Mouse (Mus musculus) right cerebral cortex, postnatal 10 days (tissue): ENCODE measurements around the gene Git1.

Experiments
- DNase-seq, 2 experiments: peaks; one replicate each; pipeline ENCODE4 v3.0.0; 2021; ENCODE audit warnings: low spot score in 2 of 2

Git1 gene

GRCm38 (mm10) chr11:77501392-77501791, 8.0 kb downstream of the Git1 start:
- DNase-seq = peak; percentile 79 to 84

GRCm38 (mm10) chr11:77501971-77502370, 8.6 kb downstream of the Git1 start:
- DNase-seq = no peak

- DNase-seq = no peak
Observed at GRCm38 (mm10) chr11:77502481-77502880, 9.1 kb downstream of the Git1 start.

- no peak for DNase-seq
Observed at GRCm38 (mm10) chr11:77503511-77503910, 10.1 kb downstream of the Git1 start.

- no peak for DNase-seq
Observed at GRCm38 (mm10) chr11:77504377-77504776, 11.0 kb downstream of the Git1 start.

GRCm38 (mm10) chr11:77505291-77505980, 12.1 kb downstream of the Git1 start:
- DNase-seq = no peak

- peak; percentile 27 to 30 for DNase-seq
Observed at GRCm38 (mm10) chr11:77506273-77506672, 12.9 kb downstream of the Git1 start.

GRCm38 (mm10) chr11:77506941-77507340, 13.6 kb downstream of the Git1 start:
- peak; percentile 18 to 29 for DNase-seq

- DNase-seq = peak in 1 of 2 experiments; percentile 27
Observed at GRCm38 (mm10) chr11:77507426-77507825, 14.1 kb downstream of the Git1 start.

GRCm38 (mm10) chr11:77508068-77509021, 15.0 kb downstream of the Git1 start:
- peak; percentile 86 to 89 for DNase-seq

GRCm38 (mm10) chr11:77511336-77511735, 18.0 kb downstream of the Git1 start:
- peak in 1 of 2 experiments; percentile 11 for DNase-seq

GRCm38 (mm10) chr11:77512891-77513810, 19.8 kb downstream of the Git1 start:
- peak; percentile 83 to 85 for DNase-seq

GRCm38 (mm10) chr11:77513811-77514170, 20.4 kb downstream of the Git1 start:
- DNase-seq = peak in 1 of 2 experiments; percentile 27

GRCm38 (mm10) chr11:77514281-77514831, 21.0 kb downstream of the Git1 start:
- DNase-seq = peak in 1 of 2 experiments; percentile 26

GRCm38 (mm10) chr11:77514832-77515636, 21.7 kb downstream of the Git1 start, which contains the start of gene Abhd15:
TSS of gene Abhd15 (plus strand) at chr11:77515121.
- DNase-seq = peak; percentile 80 to 84

- no peak for DNase-seq
Observed at GRCm38 (mm10) chr11:77515637-77516552, 22.5 kb downstream of the Git1 start, which contains the start of gene Trp53i13. TSS of gene Trp53i13 (minus strand) at chr11:77515980.

GRCm38 (mm10) chr11:77516553-77517425, 23.4 kb downstream of the Git1 start:
- no peak for DNase-seq
